Mouse (Mus musculus): ENCODE data around the gene Trim29.

DNA sequence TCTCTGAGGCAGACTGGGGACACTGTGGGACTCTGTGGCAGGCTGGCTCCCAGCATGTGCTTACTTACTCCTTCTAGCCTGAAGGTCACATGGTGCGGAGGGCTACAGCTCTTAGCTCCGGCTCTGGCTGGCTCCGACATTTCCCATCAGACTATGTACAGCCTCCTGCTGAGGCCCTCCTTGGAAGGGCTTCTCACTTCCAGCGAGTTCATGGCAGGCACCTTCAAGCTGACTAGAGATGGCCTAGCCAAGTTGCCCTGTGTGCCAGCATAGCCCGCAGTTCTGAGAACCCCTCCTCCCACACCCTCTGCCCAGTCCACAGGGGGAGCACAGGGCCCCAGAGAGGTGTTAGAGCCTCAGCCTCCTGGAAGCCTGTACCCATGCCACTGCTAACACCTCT, 19.8 kb downstream of the Trim29 start:
- TF ChIP-seq POLR2A (IDR thresholded peaks at IDR 0.05; ENCODE audit: borderline replicate concordance, extremely low read depth, insufficient read depth, insufficient read length, poor library complexity, severe bottlenecking) (no peak), CTCF (IDR thresholded peaks at IDR 0.05; ENCODE audit: borderline replicate concordance, extremely low read depth, insufficient read depth, insufficient read length) (no peak)

All from brain, embryonic 14.5 days (tissue).